Mouse (Mus musculus) right cerebral cortex, adult 18-20 months (tissue): ENCODE data around the gene Acot8.
A peak's percentile ranks its signal among the peaks of the same experiment; 100 is the strongest.

Source experiments
- DNase-seq: peaks from one replicate; pipeline ENCODE4 v3.0.0; 2022; ENCODE audit warnings: mixed read lengths

Gene Acot8

DNA sequence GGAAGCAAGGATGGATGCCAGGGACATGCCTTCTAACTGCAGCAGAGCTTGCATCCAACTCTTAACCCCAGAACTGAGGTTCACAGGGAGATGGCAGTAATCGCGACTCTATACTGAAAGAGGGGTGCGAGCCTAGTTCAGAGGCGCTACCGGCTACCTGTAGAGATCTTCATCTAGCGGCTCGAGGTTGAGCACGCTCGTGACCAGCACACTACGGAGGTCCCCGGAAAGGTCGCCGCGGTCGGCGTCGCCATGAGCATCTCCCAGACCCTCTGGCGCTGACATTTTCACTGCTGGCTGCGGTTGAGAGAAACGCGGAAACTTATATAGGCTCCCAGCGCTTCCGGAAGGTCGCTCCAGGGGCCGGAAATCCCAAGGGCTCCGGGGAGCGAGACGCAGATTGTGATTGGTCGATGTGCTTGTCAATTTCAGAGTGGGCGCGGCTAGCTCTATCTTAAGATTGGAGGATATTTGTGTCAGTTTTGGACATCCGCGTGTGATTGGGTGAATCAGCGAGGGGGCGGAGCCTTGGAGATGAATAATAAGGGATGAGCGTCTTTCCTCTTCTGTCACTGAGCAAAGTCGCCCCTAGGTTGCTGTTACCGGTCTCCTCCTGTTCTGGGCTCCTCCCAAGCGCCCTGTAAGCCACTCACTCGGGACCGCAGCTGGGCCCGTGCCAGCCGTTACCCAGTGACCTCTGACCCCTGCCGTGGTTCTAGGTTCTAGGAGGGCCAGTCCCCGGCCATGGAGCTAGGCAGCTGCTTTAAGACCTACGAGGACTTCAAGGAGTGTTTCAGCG is at the start of gene Acot8, which contains the start of gene Zswim3:
Gene Acot8 (minus strand): TSS at position 350 of the 799 bp plus-strand sequence.
Gene Zswim3 (plus strand): TSS at position 566 of the 799 bp plus-strand sequence.
- peak; percentile 98 for DNase-seq

DNA sequence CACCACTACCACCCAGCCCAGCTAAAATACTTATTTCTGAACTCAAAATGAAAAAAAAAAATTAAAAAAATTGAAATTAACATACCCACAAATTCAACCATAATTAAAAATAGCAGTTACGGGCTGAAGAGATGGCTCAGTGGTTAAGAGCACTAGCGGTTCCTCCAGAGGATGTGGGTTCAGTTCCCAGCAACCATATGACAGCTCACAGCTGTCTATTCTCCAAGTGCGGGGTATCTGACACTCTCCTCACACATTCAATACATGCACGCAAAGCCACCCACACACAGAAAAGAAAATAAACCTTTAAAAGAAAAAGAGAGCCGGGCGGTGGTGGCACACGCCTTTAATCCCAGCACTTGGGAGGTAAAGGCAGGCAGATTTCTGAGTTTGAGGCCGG is 45.4 kb upstream of the Acot8 start:
- DNase-seq: peak; percentile 33

DNA sequence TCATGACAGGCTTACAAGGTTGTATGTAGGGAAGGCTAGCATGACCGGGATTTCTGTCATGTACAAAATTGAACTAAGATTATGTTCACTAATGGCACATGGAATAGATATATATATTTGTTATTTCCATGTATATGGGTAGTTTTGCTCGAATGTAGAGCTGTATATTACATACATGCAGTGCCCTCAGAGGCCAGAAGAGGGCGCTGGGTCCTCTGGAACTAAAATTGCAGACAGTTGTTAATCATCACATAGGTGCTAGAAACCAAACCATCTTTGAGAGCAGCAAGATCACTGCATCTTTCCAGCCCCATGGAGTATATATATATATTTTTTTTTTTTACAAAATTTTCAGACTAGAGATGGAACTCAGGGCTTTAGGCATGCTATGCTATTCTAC is 41.1 kb upstream of the Acot8 start:
- no peak for DNase-seq

DNA sequence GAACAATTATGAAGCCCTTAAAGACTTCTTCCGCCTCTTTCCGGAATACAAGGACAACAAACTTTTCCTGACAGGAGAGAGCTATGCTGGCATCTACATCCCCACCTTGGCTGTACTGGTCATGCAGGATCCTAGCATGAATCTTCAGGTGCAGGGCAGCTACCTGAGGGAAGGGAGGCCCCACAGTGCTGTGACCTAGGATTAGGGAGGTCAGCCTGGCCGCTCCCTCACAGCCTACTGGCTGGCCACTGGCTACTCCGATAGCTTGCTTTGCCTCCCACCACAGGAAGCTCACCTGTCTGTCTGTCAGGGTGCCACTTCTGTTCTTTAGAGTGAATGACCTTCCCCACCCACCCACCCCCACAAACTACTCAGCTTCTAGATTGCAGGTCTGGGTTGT is 30.5 kb upstream of the Acot8 start:
- no peak for DNase-seq

DNA sequence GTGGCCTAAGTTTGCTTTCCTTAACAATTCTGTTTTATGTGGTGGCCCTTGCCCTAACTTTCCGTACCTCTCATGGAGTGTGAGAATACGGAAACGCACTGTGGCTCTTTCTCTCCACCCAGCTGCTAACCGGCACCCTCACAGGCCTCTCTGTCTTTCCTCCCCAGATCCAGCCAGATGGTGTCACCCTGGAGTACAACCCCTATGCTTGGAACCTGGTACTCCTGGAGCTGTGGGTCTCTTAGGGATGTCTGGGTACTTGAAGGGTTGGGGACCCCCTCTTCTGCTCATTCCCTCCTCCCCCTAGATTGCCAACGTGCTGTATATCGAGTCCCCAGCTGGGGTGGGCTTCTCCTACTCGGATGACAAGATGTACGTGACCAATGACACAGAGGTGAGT is 29.8 kb upstream of the Acot8 start:
- DNase-seq: peak; percentile 39

DNA sequence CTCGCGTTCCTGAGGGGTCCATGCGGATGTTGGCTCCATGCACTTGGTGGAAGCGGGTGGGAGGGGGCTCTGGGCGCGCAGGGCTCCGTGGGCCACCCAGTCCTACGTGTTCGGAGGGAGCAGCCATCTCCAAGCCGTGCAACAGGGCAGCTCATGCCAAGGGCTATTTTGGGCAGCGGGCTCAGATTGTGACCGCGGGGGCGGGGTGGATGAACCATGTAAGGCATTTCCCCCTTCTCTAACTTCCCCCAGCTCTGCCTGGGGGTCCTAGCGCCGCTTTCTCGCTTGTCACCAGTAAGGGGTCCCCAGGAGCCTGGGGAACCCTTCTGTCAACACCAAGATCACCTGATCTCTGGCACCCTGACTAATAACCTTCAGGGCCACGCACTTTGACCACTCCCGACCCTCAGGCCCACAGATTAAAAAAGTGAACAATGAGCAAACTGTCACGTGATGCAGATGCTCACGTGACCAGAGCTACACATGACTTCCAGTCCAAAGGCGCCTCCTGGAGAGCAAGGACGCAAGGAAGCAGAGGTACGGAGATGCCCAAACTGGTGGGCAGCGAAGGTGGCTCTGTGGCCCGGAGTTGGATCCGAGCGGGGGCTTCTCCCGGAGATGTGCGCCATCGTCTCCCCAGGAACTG is 28.8 kb upstream of the Acot8 start, which contains the start of gene Neurl2:
Gene Neurl2 (minus strand): TSS at position 143 of the 646 bp plus-strand sequence.
- DNase-seq: peak; percentile 92

DNA sequence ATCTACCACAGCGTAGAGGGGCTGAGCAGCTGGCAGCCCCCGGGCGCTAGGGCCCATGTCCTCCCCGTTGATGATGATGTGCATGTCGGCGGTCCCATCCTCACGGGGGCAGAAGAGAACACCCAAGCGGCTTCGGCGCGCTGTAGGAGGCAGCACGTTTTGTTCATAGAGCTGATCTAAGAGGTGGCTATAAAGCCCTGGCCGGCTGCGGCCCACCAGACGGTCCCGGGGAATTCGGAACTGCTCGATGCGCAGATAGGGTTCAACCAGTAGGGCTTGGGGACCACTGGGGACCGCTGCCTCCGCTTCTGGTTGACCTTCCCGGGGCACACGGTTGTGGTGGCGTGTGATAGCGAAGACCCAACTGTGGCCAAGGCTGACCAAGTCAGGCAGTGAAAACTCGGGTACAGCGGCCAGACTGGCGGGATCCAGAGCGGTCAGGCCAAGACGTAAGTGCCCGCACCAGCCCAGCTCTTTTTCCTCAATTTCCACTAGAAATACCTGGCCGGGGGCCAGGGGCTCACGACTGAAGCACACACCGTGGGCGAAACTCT is 28.1 kb upstream of the Acot8 start, which contains the start of gene Ctsa:
Gene Ctsa (plus strand): TSS at position 126 of the 554 bp plus-strand sequence.
- peak; percentile 83 for DNase-seq

DNA sequence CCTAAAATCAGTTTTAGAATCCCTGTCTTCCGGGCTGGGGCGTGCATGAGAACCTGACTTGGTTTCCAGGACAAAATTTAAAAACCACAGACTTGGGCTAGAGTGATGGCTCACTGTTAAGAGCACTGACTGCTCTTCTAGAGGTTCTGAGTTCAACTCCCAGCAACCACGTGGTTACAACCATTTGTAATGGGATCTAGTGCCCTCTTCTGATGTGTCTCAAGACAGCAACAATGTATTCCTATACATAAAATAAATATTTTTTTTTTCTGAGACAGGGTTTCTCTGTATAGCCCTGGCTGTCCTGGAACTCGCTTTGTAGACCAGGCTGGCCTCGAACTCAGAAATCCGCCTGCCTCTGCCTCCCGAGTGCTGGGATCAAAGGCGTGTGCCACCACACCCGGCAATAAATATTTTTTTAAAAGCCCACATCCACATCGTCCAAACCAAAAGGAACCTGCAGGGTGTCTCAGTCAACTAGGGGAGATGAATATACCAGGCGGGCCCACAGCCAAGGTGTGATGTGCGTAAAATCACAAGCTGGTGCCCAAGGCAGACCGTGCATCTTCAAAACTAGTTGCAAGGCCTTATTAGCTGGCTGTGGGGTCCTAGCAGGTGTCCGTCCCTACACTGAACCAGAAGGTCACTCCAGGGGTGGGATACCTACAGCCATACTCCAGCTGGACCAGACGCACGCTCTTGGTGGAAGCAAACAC is 27.5 kb upstream of the Acot8 start:
- no peak for DNase-seq

DNA sequence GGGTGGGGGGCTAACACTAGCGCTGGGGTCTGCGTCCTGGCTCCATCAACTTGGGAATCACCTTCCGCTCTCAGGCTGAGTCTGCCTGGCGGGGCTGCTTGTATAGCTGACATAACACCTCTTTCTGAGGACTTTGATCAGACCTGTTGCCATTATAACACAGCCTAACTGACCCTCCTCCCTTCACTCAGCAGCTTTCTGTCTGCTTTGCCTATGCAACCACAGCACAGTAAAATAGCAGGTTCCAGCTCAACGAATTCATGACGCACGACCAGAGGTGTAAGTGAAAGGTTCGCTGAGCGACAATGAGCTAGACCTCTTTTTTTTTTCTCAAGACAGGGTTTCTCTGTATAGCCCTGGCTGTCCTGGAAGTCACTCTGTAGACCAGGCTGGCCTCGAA is 26.3 kb upstream of the Acot8 start:
- DNase-seq: no peak

DNA sequence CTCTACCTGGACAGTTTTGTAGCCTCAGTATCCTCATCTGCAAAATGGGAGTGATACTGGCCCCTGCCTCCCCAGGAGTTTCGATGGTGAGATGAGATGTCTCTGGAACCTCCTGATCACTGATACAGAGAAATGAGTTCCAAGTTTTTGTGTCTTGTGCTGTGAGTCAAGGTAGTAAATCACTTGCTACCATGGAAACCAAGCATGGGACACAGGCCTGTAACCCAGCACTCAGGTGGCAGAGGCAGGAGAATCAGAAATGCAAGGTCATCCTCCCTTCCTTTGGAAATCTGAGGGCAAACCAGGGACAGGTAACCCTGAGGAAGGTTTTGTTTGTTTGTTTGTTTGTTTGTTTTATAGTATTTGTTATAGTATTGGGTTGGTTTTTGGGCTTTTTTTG is 24.4 kb upstream of the Acot8 start:
- no peak for DNase-seq

DNA sequence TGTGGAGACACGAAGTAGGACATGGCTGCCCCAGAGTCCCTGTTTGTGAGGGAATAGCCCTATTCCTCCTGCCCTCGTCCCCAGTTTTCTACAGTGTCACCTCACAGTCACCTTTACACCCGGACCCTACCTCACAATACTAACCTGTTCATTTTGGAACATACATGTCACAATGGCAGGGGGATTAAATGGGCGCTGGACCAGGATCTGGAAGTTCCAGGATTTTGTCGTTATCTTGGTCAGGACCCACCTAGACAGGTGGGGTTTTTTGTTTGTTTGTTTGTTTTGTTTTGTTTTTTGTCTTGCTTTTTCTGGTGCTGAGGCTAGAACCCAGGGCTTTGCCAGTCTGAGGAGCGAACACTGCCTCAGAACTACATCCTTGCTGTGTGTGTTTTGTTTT is 23.8 kb upstream of the Acot8 start, which contains the start of gene Spata25:
Gene Spata25 (minus strand): TSS at position 101 of the 400 bp plus-strand sequence.
- no peak for DNase-seq

DNA sequence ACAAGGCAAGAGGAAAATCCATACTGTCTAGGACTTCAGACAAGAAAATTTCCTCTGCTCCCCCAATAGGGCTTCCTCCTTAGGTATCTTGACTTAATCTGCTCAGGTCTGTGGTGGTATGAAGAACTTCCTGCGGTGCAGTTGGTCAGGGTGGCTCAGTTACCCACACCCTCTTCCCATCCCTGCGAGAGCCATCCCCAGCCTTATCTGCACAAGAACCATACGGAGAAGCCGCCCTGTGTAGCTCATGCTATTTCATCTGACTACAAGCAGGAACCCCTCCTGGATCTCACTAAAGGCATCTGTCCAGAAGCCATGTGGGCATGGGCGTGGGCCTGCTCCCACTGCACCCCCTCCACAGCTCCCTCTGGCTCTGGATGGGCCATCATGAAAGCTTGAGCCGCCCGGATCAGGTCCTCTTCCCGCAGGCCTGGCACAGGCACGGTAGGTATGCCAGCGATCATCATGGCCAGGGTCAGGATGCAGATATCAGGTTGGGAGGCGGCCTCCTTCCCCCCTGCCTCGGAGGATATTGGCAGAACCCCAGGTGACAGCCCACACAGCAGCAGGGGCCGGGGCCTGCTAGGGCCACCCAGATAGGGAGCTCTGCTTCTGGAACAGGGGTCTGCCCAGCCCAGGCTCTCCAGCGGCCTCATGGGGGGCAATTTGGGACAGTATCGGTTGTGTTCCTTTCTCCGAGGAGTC is 22.6 kb upstream of the Acot8 start:
- no peak for DNase-seq

DNA sequence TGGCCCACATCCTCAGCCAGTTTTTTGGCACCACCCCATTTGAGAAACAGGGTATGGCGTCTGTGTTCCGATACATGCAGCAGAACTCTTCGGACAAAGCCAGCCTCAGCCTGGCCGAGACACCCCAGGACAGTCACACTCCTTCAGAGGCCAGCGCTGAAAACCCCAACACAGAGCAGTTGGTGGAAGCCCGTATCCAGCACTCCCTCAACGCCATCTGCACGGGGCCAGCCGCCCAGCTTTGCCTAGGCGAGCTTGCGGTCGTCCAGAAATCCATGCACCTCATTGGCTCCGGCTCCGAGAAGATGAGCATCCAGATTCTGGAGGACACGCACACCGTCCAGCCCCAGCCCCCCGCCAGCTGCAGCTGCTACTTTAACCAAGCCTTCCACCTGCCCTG is 20.8 kb upstream of the Acot8 start:
- no peak for DNase-seq

DNA sequence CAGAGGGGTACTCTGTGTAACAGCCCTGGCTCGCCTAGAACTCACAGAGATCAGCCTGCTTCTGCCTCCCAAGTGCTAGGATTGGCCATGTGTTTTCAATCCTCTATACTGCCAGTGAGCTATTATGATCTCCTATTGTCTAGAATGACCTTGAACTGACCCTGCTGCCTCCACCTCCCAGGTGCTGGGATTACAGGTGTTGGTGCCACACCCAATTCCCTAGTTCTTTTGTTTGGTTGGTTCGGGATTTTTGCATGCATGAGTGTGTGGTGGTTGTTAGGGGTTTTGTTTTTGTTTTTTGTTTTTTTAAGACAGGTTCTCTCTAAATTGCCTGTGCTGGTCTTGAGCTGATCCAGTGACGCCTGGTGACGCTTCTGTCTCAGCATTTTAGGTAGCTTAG is 19.3 kb upstream of the Acot8 start:
- no peak for DNase-seq

DNA sequence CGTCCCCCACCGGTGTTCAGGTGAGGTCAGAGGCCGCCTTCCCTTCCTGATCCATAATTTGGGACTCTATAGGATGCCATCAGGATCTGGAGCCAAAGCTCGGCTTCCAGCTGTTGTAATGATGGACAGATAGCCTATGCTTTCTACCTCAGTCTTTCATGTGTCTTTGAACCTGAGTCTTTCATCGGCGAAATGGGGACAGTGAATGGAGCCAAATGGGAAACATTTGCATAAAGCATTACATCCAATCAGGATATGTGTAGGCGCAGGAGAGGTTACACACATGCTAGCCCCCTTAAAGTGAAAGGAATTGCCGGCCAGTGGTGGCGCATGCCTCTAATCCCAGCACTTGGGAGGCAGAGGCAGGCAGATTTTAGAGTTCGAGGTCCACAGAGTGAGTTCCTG is 18.5 kb upstream of the Acot8 start:
- DNase-seq: peak; percentile 48

DNA sequence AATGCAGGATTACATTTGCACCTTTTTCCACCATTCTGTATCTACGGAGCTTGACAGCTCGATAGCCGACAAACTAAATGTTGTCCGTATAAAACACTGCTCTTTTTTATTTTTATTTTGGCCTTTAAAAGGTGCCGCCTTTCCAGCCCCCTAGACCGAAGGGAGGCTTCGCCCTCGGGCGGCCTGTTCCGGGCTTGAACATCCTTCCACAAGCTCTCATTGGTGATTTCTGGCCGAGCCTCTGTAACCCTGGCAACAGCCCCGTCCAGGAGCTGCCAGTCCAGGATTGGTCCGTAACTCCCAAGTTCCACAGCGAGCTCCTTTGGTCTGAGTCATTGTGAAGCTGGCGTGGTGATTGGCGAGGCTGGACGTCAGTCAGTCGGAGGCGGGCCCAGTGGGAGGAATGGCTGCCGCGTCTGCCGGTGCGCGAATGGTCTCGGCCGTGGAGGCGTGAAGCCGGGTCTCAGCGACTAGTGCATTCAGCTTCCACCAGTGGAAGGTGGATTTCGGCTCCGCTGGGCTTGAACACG is 18.0 kb upstream of the Acot8 start, which contains the start of gene Zswim1:
Gene Zswim1 (plus strand): TSS at position 51 of the 530 bp plus-strand sequence.
- peak; percentile 100 for DNase-seq

DNA sequence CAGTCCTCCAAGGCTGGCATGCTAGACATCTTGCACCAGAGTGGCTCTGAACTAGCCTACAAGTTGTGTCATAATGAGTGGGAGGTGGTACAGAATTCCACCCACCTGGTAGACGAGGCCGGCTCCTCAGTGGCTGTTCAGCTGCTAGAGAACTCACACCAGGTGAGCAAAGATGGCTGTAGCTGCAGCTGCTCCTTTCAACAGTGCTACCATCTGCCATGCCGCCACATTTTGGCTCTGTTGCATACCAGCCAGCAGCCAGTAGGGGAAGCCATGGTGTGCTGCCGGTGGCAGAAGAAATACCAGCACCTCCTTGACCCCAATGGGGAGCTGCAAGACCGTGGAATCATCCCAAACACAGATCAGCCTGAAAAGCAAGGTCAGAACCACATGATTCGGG is 16.4 kb upstream of the Acot8 start:
- DNase-seq: no peak

DNA sequence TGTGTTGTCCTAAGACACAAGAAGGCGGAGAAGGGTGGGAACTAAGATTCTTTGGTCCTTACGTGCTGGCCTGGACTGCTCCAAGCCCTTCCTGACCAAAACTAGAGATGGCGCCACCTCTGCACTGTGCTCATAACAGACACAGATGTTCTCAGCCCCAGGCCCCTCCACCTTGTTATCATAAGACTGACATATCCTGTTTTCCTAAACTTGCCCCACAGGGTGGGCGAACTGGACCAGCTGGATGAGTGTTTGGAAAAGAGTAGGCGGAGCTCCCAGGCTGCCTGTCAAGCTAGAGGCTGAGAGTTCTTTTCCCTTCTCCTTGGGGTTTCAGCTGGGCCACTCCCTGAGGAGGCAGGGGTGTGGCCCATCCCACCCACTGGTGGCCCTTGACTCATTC is 13.0 kb upstream of the Acot8 start:
- DNase-seq: no peak

DNA sequence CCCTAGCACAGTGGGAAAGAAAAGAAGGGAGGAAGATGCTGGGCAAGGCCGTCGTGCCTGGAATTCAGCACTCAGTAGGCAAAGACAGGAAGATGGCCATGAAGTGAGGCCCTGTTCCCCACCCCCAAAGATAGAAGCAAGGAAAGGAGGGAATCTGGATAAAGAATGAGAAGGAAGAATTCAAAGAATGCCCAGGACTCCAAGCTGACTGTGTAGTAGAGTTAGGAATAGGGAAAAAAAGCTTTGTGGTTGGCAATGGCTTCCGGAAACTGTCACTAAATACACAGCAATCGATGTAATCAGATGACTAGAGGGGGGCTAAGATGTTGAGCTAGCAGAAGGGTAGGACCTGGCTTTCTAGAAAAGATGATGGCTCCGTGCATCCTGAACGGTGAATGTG is 12.5 kb upstream of the Acot8 start:
- no peak for DNase-seq

DNA sequence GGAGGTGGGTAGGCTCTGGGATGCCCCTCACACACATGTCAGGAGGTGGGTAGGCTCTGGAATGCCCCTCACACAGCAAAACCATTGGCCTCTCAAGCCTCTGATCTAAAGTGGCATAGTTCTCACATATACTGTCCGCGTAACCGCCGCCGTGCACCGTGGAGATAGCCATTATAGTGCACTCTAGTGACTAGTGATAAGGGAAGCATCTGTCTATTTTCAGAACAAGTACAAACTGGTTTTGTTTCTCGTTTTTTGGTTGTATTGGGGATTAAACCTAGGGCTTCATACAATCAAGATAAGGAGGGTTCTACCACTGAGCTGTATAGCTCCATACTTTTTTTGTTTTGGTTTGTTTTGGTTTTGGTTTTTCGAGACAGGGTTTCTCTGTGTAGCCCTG is 11.1 kb upstream of the Acot8 start:
- no peak for DNase-seq

DNA sequence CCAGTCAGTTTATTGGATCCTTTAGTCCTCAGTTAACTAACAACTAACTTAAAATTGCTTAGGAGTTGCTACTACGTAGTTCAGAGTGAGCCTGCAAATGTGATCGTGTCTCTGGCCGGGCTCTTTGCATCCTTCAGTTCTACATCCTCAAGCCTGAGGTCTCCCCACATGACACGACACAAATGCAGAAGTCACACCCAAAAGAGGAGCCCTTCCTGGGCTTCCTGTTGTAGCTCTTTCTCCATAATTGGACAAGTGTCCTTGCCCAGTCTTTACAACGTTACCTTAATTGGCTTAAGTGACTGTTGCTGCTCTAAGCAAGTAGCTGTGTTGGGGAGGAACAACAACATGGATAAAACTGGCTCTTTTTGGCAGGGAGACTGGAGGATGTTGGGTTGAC is 10.7 kb upstream of the Acot8 start:
- no peak for DNase-seq

DNA sequence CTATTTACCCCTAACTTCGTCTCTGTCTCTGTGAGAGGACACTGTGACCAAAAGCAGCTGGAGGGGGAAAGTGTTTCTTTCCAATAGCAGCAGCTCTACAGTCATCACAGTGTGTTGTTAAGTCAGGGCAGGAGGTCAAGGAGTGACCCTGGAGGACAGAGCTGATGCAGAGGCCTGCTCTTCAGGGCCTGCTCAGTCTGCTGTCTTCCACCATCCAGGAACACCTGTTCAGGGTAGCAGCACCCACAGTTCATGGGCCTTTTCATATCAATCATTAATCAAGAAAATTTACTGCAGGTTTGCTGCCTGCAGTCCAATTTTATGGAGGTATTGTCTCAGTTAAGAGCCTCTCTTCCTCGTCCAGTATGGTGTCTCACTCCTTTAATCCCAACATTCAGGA is 8.9 kb upstream of the Acot8 start:
- no peak for DNase-seq
